Mouse (Mus musculus) CH12F3 (cell line): ENCODE data around the gene Eml2.

ENCODE experiments used
- in situ Hi-C: fragments of 300-500 bp; cut with MboI; formaldehyde crosslinking; loops from 2 replicates; pipeline ENCODE4 v1.14.3; 2020; ENCODE audit warnings: low sequenced_read_pairs

Gene Eml2

GRCm38 (mm10) chr7:19196676-19197075, 20.5 kb downstream of the Eml2 start:
- in situ Hi-C loops, result loop anchor here (10.0 kb wide), 1 partner anchor 88 kb away; the partner anchor contains the start of genes Ppm1n and Rtn2

GRCm38 (mm10) chr7:19197985-19198384, 21.8 kb downstream of the Eml2 start:
- in situ Hi-C loops, result loop anchor here (10.0 kb wide), 1 partner anchor 87 kb away; the partner anchor contains the start of genes Ppm1n and Rtn2

- in situ Hi-C loops, result no loop called here
These were observed 25.4 kb downstream of the Eml2 start for GRCm38 (mm10) chr7:19201660-19202059.

GRCm38 (mm10) chr7:19202065-19202850, 26.0 kb downstream of the Eml2 start:
- in situ Hi-C loops, result no loop called here

GRCm38 (mm10) chr7:19208201-19208910, 32.1 kb downstream of the Eml2 start:
- in situ Hi-C loops, result no loop called here

GRCm38 (mm10) chr7:19208944-19209472, 32.8 kb downstream of the Eml2 start:
- in situ Hi-C loops, result no loop called here

GRCm38 (mm10) chr7:19209494-19209893, 33.3 kb downstream of the Eml2 start:
- in situ Hi-C loops, result no loop called here

- in situ Hi-C loops, result no loop called here
These were observed 33.8 kb downstream of the Eml2 start for GRCm38 (mm10) chr7:19210010-19210409.

GRCm38 (mm10) chr7:19211041-19211675, 34.9 kb downstream of the Eml2 start:
- in situ Hi-C loops, result no loop called here

- in situ Hi-C loops, result no loop called here
These were observed 36.0 kb downstream of the Eml2 start, which contains the start of gene Gpr4 for GRCm38 (mm10) chr7:19211996-19212755. Gene Gpr4, plus strand, starts transcription at chr7:19212538.

GRCm38 (mm10) chr7:19213385-19213784, 37.2 kb downstream of the Eml2 start:
- in situ Hi-C loops, result no loop called here

GRCm38 (mm10) chr7:19214369-19214768, 38.1 kb downstream of the Eml2 start:
- in situ Hi-C loops, result no loop called here

GRCm38 (mm10) chr7:19214940-19215339, 38.7 kb downstream of the Eml2 start:
- in situ Hi-C loops, result loop anchor here (5.0 kb wide), 1 partner anchor 67 kb away; the partner anchor contains the start of genes Ppm1n and Rtn2

GRCm38 (mm10) chr7:19217492-19217891, 41.3 kb downstream of the Eml2 start:
- in situ Hi-C loops, result loop anchor here (5.0 kb wide), 1 partner anchor 65 kb away; the partner anchor contains the start of genes Ppm1n and Rtn2

GRCm38 (mm10) chr7:19217944-19218343, 41.7 kb downstream of the Eml2 start:
- in situ Hi-C loops, result loop anchor here (5.0 kb wide), 1 partner anchor 64 kb away; the partner anchor contains the start of genes Ppm1n and Rtn2

GRCm38 (mm10) chr7:19220061-19220460, 43.8 kb downstream of the Eml2 start:
- in situ Hi-C loops, result no loop called here

GRCm38 (mm10) chr7:19222189-19222588, 46.0 kb downstream of the Eml2 start:
- in situ Hi-C loops, result no loop called here

GRCm38 (mm10) chr7:19222875-19223274, 46.7 kb downstream of the Eml2 start:
- in situ Hi-C loops, result no loop called here

GRCm38 (mm10) chr7:19224933-19225332, 48.7 kb downstream of the Eml2 start:
- in situ Hi-C loops, result no loop called here
